Mouse (Mus musculus) brain, adult 2 months (tissue): Measurements from ENCODE around the gene Grifin.

ENCODE experiments used
- DNase-seq: peaks from one replicate; pipeline ENCODE4 v3.0.0; 2011; ENCODE audit warnings: low read depth, low spot score

Gene Grifin

GRCm38 (mm10) chr5:140564896-140565295 lies at the start of gene Grifin:
Gene Grifin, minus strand, starts transcription at chr5:140565071.
- DNase-seq: no peak

- DNase-seq: no peak
These were observed 49.3 kb upstream of the Grifin start for GRCm38 (mm10) chr5:140614141-140614540.

- no peak for DNase-seq
These were observed 47.3 kb upstream of the Grifin start for GRCm38 (mm10) chr5:140612191-140612590.

- DNase-seq: no peak
These were observed 46.8 kb upstream of the Grifin start for GRCm38 (mm10) chr5:140611611-140612185.

GRCm38 (mm10) chr5:140611021-140611583 lies 46.2 kb upstream of the Grifin start:
- peak; percentile 91 for DNase-seq

GRCm38 (mm10) chr5:140610273-140611011 lies 45.6 kb upstream of the Grifin start:
- peak; percentile 39 for DNase-seq

- DNase-seq: peak; percentile 75
These were observed 44.8 kb upstream of the Grifin start for GRCm38 (mm10) chr5:140609511-140610272.

GRCm38 (mm10) chr5:140608634-140609015 lies 43.8 kb upstream of the Grifin start:
- no peak for DNase-seq

GRCm38 (mm10) chr5:140607836-140608633 lies 43.2 kb upstream of the Grifin start:
- DNase-seq: no peak

GRCm38 (mm10) chr5:140607001-140607835 lies 42.3 kb upstream of the Grifin start, which contains the start of gene Lfng:
Gene Lfng, plus strand, starts transcription at chr5:140607320.
- DNase-seq: peak; percentile 63

- no peak for DNase-seq
These were observed 41.5 kb upstream of the Grifin start for GRCm38 (mm10) chr5:140606386-140606785.

- DNase-seq: no peak
These were observed 40.4 kb upstream of the Grifin start for GRCm38 (mm10) chr5:140605228-140605627.

GRCm38 (mm10) chr5:140604386-140604785 lies 39.5 kb upstream of the Grifin start:
- no peak for DNase-seq

- DNase-seq: no peak
These were observed 37.7 kb upstream of the Grifin start for GRCm38 (mm10) chr5:140602540-140602939.

GRCm38 (mm10) chr5:140601712-140602111 lies 36.8 kb upstream of the Grifin start:
- DNase-seq: no peak

- no peak for DNase-seq
These were observed 35.1 kb upstream of the Grifin start for GRCm38 (mm10) chr5:140599939-140600338.

GRCm38 (mm10) chr5:140597787-140598186 lies 32.9 kb upstream of the Grifin start:
- DNase-seq: no peak

- no peak for DNase-seq
These were observed 32.2 kb upstream of the Grifin start for GRCm38 (mm10) chr5:140596927-140597588.

GRCm38 (mm10) chr5:140596426-140596825 lies 31.6 kb upstream of the Grifin start:
- no peak for DNase-seq

- no peak for DNase-seq
These were observed 30.0 kb upstream of the Grifin start for GRCm38 (mm10) chr5:140594846-140595245.
